Mouse (Mus musculus): Measurements from ENCODE around the gene Yipf4. TPM values are rescaled to one million over a fixed set of nuclear protein-coding genes. Genes with fewer than 3 reads are reported as not detected.

Gene Yipf4
- polyA plus RNA-seq, 1 experiment from 2014 or later = 61.3 TPM

- Histone ChIP-seq H3K4me1 (ENCODE audit: insufficient read depth) (peaks cover 11% of the 10 kb centered on the region), H3K27ac (ENCODE audit: low read depth) (no peak overlapping the region), H3K4me2 (no peak overlapping the region), H3K4me3 (ENCODE audit: low read depth, low read length) (no peak overlapping the region), H3K9ac (no peak overlapping the region), H3K36me3 (ENCODE audit: insufficient read depth) (no peaks in the 10 kb centered on the region), H3K27me3 (ENCODE audit: insufficient read depth, low read length) (no peaks in the 10 kb centered on the region), H3K9me3 (ENCODE audit: low read depth, low read length) (no peaks in the 10 kb centered on the region)
- 89% methylated on average over 2 of the region's 2 CpGs for WGBS
- TF ChIP-seq CTCF (IDR thresholded peaks at IDR 0.05; ENCODE audit: low read depth) = no peak
- no peak for ATAC-seq (ENCODE audit: insufficient read depth)
- no peak for DNase-seq
These were observed 36.8 kb downstream of the Yipf4 start for GRCm38 (mm10) chr17:74526117-74526516.

- Histone ChIP-seq H3K4me2 (peak overlapping the region; percentile 90), H3K27ac (ENCODE audit: low read depth) (peak overlapping the region; percentile 99), H3K4me1 (ENCODE audit: insufficient read depth) (peaks cover 11% of the 10 kb centered on the region), H3K4me3 (ENCODE audit: low read depth, low read length) (peak overlapping the region; percentile 96), H3K36me3 (ENCODE audit: insufficient read depth) (no peaks in the 10 kb centered on the region), H3K27me3 (ENCODE audit: insufficient read depth, low read length) (no peaks in the 10 kb centered on the region), H3K9ac (peak overlapping the region; percentile 59), H3K9me3 (ENCODE audit: low read depth, low read length) (no peaks in the 10 kb centered on the region)
- DNase-seq = no peak
- WGBS = 83% methylated on average over 9 of the region's 9 CpGs
- no peak for TF ChIP-seq CTCF (IDR thresholded peaks at IDR 0.05; ENCODE audit: low read depth)
- peak; percentile 2; the same call in 1 of the 2 replicates for ATAC-seq (ENCODE audit: insufficient read depth)
These were observed 37.7 kb downstream of the Yipf4 start for GRCm38 (mm10) chr17:74526806-74527653.

GRCm38 (mm10) chr17:74527729-74528607 is 38.7 kb downstream of the Yipf4 start, which contains the start of gene Birc6:
TSS of gene Birc6 (plus strand) at chr17:74528295.
- TF ChIP-seq CTCF (IDR thresholded peaks at IDR 0.05; ENCODE audit: low read depth) = no peak
- peaks cover 11% of the 10 kb centered on the region for H3K4me1 ChIP-seq (ENCODE audit: insufficient read depth)
- H3K4me2 ChIP-seq = peak within 1 kb of the TSS; percentile 90
- no peaks in the 10 kb centered on the region for H3K9me3 ChIP-seq (ENCODE audit: low read depth, low read length)
- DNase-seq = peak; percentile 100
- H3K27ac ChIP-seq (ENCODE audit: low read depth) = peak within 1 kb of the TSS; percentile 99
- peak within 1 kb of the TSS; percentile 96 for H3K4me3 ChIP-seq (ENCODE audit: low read depth, low read length)
- H3K27me3 ChIP-seq (ENCODE audit: insufficient read depth, low read length) = no peaks in the 10 kb centered on the region
- WGBS = under 1% methylated on average over 66 of the region's 71 CpGs
- H3K36me3 ChIP-seq (ENCODE audit: insufficient read depth) = no peaks in the 10 kb centered on the region
- peak; percentile 97 for ATAC-seq (ENCODE audit: insufficient read depth)
- H3K9ac ChIP-seq = peak within 1 kb of the TSS; percentile 96

- Histone ChIP-seq H3K9me3 (ENCODE audit: low read depth, low read length) (no peaks in the 10 kb centered on the region), H3K4me2 (peak overlapping the region; percentile 90), H3K36me3 (ENCODE audit: insufficient read depth) (no peaks in the 10 kb centered on the region), H3K9ac (peak overlapping the region; percentile 96), H3K4me1 (ENCODE audit: insufficient read depth) (peaks cover 11% of the 10 kb centered on the region), H3K27me3 (ENCODE audit: insufficient read depth, low read length) (no peaks in the 10 kb centered on the region), H3K4me3 (ENCODE audit: low read depth, low read length) (peak overlapping the region; percentile 96), H3K27ac (ENCODE audit: low read depth) (peak overlapping the region; percentile 98)
- peak; percentile 40 for DNase-seq
- ATAC-seq (ENCODE audit: insufficient read depth) = peak; percentile 53
- WGBS = under 1% methylated on average over 70 of the region's 72 CpGs
- no peak for TF ChIP-seq CTCF (IDR thresholded peaks at IDR 0.05; ENCODE audit: low read depth)
These were observed 39.6 kb downstream of the Yipf4 start for GRCm38 (mm10) chr17:74528648-74529532.

- no peaks in the 10 kb centered on the region for H3K27me3 ChIP-seq (ENCODE audit: insufficient read depth, low read length)
- H3K9ac ChIP-seq = peak overlapping the region; percentile 96
- no peak for TF ChIP-seq CTCF (IDR thresholded peaks at IDR 0.05; ENCODE audit: low read depth)
- 10% methylated on average over 3 of the region's 3 CpGs for WGBS
- no peak for DNase-seq
- H3K4me2 ChIP-seq = peak overlapping the region; percentile 90
- H3K36me3 ChIP-seq (ENCODE audit: insufficient read depth) = no peaks in the 10 kb centered on the region
- ATAC-seq (ENCODE audit: insufficient read depth) = no peak
- H3K27ac ChIP-seq (ENCODE audit: low read depth) = peak overlapping the region; percentile 98; the same call in 1 of the 2 replicates
- H3K4me3 ChIP-seq (ENCODE audit: low read depth, low read length) = peak overlapping the region; percentile 96
- peaks cover 11% of the 10 kb centered on the region for H3K4me1 ChIP-seq (ENCODE audit: insufficient read depth)
- no peaks in the 10 kb centered on the region for H3K9me3 ChIP-seq (ENCODE audit: low read depth, low read length)
These were observed 40.2 kb downstream of the Yipf4 start for GRCm38 (mm10) chr17:74529533-74529824.

- H3K4me1 ChIP-seq (ENCODE audit: insufficient read depth) = peaks cover 7% of the 10 kb centered on the region
- no peak for TF ChIP-seq CTCF (IDR thresholded peaks at IDR 0.05; ENCODE audit: low read depth)
- H3K9me3 ChIP-seq (ENCODE audit: low read depth, low read length) = no peaks in the 10 kb centered on the region
- WGBS = 95% methylated on average over 4 of the region's 4 CpGs
- no peaks in the 10 kb centered on the region for H3K36me3 ChIP-seq (ENCODE audit: insufficient read depth)
- H3K9ac ChIP-seq = no peak overlapping the region
- ATAC-seq (ENCODE audit: insufficient read depth) = no peak
- DNase-seq = no peak
- H3K4me2 ChIP-seq = no peak overlapping the region
- no peak overlapping the region for H3K27ac ChIP-seq (ENCODE audit: low read depth)
- no peaks in the 10 kb centered on the region for H3K27me3 ChIP-seq (ENCODE audit: insufficient read depth, low read length)
- no peak overlapping the region for H3K4me3 ChIP-seq (ENCODE audit: low read depth, low read length)
These were observed 45.7 kb downstream of the Yipf4 start for GRCm38 (mm10) chr17:74534971-74535370.

Measured in lung, embryonic 14.5 days (tissue).